Mouse (Mus musculus): ENCODE data around the gene Agap1.

Gene Agap1

GRCm38 (mm10) chr1:89668635-89669034 lies 214.0 kb downstream of the Agap1 start:
- DNase-seq: no peak

- DNase-seq: no peak
These were observed 216.6 kb downstream of the Agap1 start for GRCm38 (mm10) chr1:89671110-89671787.

GRCm38 (mm10) chr1:89673071-89673470 lies 218.5 kb downstream of the Agap1 start:
- no peak for DNase-seq

- peak in 1 of 2 experiments; percentile 40 for DNase-seq
These were observed 219.1 kb downstream of the Agap1 start for GRCm38 (mm10) chr1:89673686-89674085.

- no peak for DNase-seq
These were observed 220.1 kb downstream of the Agap1 start for GRCm38 (mm10) chr1:89674681-89675080.

GRCm38 (mm10) chr1:89676411-89676810 lies 221.8 kb downstream of the Agap1 start:
- DNase-seq: peak; percentile 4 to 59

GRCm38 (mm10) chr1:89680673-89681072 lies 226.1 kb downstream of the Agap1 start:
- no peak for DNase-seq

- DNase-seq: no peak
These were observed 234.3 kb downstream of the Agap1 start for GRCm38 (mm10) chr1:89688914-89689313.

GRCm38 (mm10) chr1:89689544-89690212 lies 235.1 kb downstream of the Agap1 start:
- DNase-seq: no peak

GRCm38 (mm10) chr1:89691096-89691495 lies 236.5 kb downstream of the Agap1 start:
- no peak for DNase-seq

GRCm38 (mm10) chr1:89692420-89692819 lies 237.8 kb downstream of the Agap1 start:
- no peak for DNase-seq

GRCm38 (mm10) chr1:89694916-89695315 lies 240.3 kb downstream of the Agap1 start:
- DNase-seq: no peak

GRCm38 (mm10) chr1:89697241-89697640 lies 242.6 kb downstream of the Agap1 start:
- no peak for DNase-seq

- no peak for DNase-seq
These were observed 245.6 kb downstream of the Agap1 start for GRCm38 (mm10) chr1:89700166-89700565.

- DNase-seq: no peak
These were observed 246.6 kb downstream of the Agap1 start for GRCm38 (mm10) chr1:89701162-89701730.

- no peak for DNase-seq
These were observed 248.7 kb downstream of the Agap1 start for GRCm38 (mm10) chr1:89703294-89703693.

GRCm38 (mm10) chr1:89705670-89706069 lies 251.1 kb downstream of the Agap1 start:
- DNase-seq: no peak

GRCm38 (mm10) chr1:89706862-89707261 lies 252.3 kb downstream of the Agap1 start:
- no peak for DNase-seq

GRCm38 (mm10) chr1:89707756-89708480 lies 253.3 kb downstream of the Agap1 start:
- DNase-seq: no peak

GRCm38 (mm10) chr1:89709824-89710223 lies 255.2 kb downstream of the Agap1 start:
- DNase-seq: peak in 1 of 2 experiments; percentile 37

GRCm38 (mm10) chr1:89713681-89714080 lies 259.1 kb downstream of the Agap1 start:
- no peak for DNase-seq

- DNase-seq: peak; percentile 74 to 84
These were observed 259.8 kb downstream of the Agap1 start for GRCm38 (mm10) chr1:89714165-89714980.
